9 mouse cellular contexts compared by ENCODE assay signal in the genomic region with DNA sequence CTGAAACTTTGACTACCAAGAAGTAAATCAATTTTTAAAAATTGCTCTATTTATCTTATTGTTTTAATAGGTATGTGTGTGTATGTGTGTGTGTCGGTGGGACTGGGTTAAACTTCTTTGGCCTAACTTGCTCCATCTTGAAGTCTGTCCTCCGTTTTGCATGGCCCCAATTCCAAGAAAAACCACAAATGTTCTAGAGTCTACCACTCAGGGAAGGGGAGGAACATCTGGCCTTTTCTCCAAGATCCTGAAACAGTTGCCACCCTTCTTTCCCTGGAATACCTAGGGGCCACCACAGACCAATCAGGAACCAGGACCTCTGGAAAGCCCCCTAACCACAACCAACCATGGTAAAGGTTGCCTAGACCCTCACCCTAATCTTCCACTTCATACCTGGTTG. TPM values are rescaled to one million over a fixed set of nuclear protein-coding genes. Genes with fewer than 3 reads are reported as not detected.
A peak's percentile ranks its signal among the peaks of the same experiment; 100 is the strongest.
DNase-seq lines count a peak whose midpoint lies in the region; ATAC-seq and TF ChIP-seq lines count a peak whose summit lies in the region.
"Had no signal": no experiment of that assay in that cellular context is flagged by ENCODE, and none has a peak within 500 bp of the region (broad histone marks: within the 10 kb centered on the region; RNA-seq: fewer than 3 reads in every experiment).

No protein-coding gene starts in this region.

- WGBS in lung, embryonic 14.5 days = 79% methylated on average over 2 of the region's 2 CpGs
- 65% methylated on average over 2 of the region's 2 CpGs for WGBS in lung, postnatal 0 days
- WGBS in liver, embryonic 13.5 days (ENCODE audit: insufficient replicate concordance) = 35% methylated on average over 2 of the region's 2 CpGs
- 81% methylated on average over 2 of the region's 2 CpGs for WGBS in stomach, embryonic 16.5 days

- no peak overlapping the region for H3K9ac ChIP-seq in lung, embryonic 14.5 days
- H3K9ac ChIP-seq in lung, postnatal 0 days (replicated peaks; ENCODE audit: low read depth) = no peak overlapping the region
- peak overlapping the region; percentile 36; the same call in 1 of the 2 replicates for H3K9ac ChIP-seq in liver, embryonic 13.5 days
- no peak overlapping the region for H3K9ac ChIP-seq in stomach, embryonic 16.5 days (ENCODE audit: low read length)

- TF ChIP-seq EP300 in lung, postnatal 0 days (IDR thresholded peaks at IDR 0.05) = no peak

- H3K9me3 ChIP-seq in erythroblast, embryonic 14.5 days (ENCODE audit: control insufficient read depth, low read length) = no peaks in the 10 kb centered on the region
- H3K9me3 ChIP-seq in lung, embryonic 14.5 days (ENCODE audit: low read depth, low read length) = no peaks in the 10 kb centered on the region
- no peaks in the 10 kb centered on the region for H3K9me3 ChIP-seq in lung, postnatal 0 days (ENCODE audit: low read length)
- H3K9me3 ChIP-seq in liver, embryonic 13.5 days (replicated peaks) = no peaks in the 10 kb centered on the region
- H3K9me3 ChIP-seq in stomach, embryonic 16.5 days (replicated peaks; ENCODE audit: control insufficient read depth, low read length) = no peaks in the 10 kb centered on the region

- H3K27ac ChIP-seq in lung, embryonic 14.5 days (ENCODE audit: low read depth) = no peak overlapping the region
- no peak overlapping the region for H3K27ac ChIP-seq in lung, postnatal 0 days (ENCODE audit: low read length)
- no peak overlapping the region for H3K27ac ChIP-seq in liver, embryonic 13.5 days
- H3K27ac ChIP-seq in stomach, embryonic 16.5 days (ENCODE audit: low read length) = no peak overlapping the region

- TF ChIP-seq CTCF in lung, embryonic 14.5 days (IDR thresholded peaks at IDR 0.05; ENCODE audit: low read depth) = no peak
- no peak for TF ChIP-seq CTCF in lung, postnatal 0 days (IDR thresholded peaks at IDR 0.05)

- no peak for ATAC-seq in erythroblast, adult 5-6 weeks (replicated peaks; ENCODE audit: low FRiP score, poor library complexity, severe bottlenecking)
- no peak for ATAC-seq in lung, embryonic 14.5 days (ENCODE audit: insufficient read depth)
- no peak for ATAC-seq in lung, postnatal 0 days
- no peak for ATAC-seq in liver, embryonic 13.5 days (ENCODE audit: low read depth)
- ATAC-seq in stomach, embryonic 16.5 days (ENCODE audit: insufficient read depth, low FRiP score) = no peak
- no peak for ATAC-seq in monocyte, adult 5-6 weeks (replicated peaks; ENCODE audit: insufficient number of reproducible peaks, low FRiP score, low TSS enrichment, poor library complexity, severe bottlenecking)

- H3K4me2 ChIP-seq in lung, embryonic 14.5 days = peak overlapping the region; percentile 99; the same call in 1 of the 2 replicates
- H3K4me2 ChIP-seq in lung, postnatal 0 days (replicated peaks; ENCODE audit: low read depth, low read length) = no peak overlapping the region
- H3K4me2 ChIP-seq in liver, embryonic 13.5 days = peak overlapping the region; percentile 97; the same call in 1 of the 2 replicates
- H3K4me2 ChIP-seq in stomach, embryonic 16.5 days (ENCODE audit: low read depth, low read length) = peak overlapping the region; percentile 87; the same call in 1 of the 2 replicates

- H3K27me3 ChIP-seq in erythroblast, embryonic 14.5 days (ENCODE audit: control insufficient read depth) = no peaks in the 10 kb centered on the region
- no peaks in the 10 kb centered on the region for H3K27me3 ChIP-seq in lung, embryonic 14.5 days (ENCODE audit: insufficient read depth, low read length)
- no peaks in the 10 kb centered on the region for H3K27me3 ChIP-seq in lung, postnatal 0 days (replicated peaks; ENCODE audit: insufficient read depth, low read length)
- no peaks in the 10 kb centered on the region for H3K27me3 ChIP-seq in liver, embryonic 13.5 days
- H3K27me3 ChIP-seq in stomach, embryonic 16.5 days (ENCODE audit: control insufficient read depth, insufficient read depth, low read length) = no peaks in the 10 kb centered on the region
- H3K27me3 ChIP-seq: heart, embryonic 12.5 days had no signal

- H3K4me1 ChIP-seq in erythroblast, embryonic 14.5 days (ENCODE audit: control insufficient read depth) = peaks cover 32% of the 10 kb centered on the region
- peaks cover 7% of the 10 kb centered on the region for H3K4me1 ChIP-seq in lung, embryonic 14.5 days (ENCODE audit: insufficient read depth)
- peaks cover 9% of the 10 kb centered on the region; the same call in 1 of the 2 replicates for H3K4me1 ChIP-seq in lung, postnatal 0 days (ENCODE audit: insufficient read depth, low read depth, low read length)
- peaks cover 33% of the 10 kb centered on the region for H3K4me1 ChIP-seq in liver, embryonic 13.5 days (replicated peaks)
- peaks cover 15% of the 10 kb centered on the region for H3K4me1 ChIP-seq in stomach, embryonic 16.5 days (ENCODE audit: control insufficient read depth, insufficient read depth, low read length)

- DNase-seq in lung, embryonic 14.5 days = no peak
- no peak for DNase-seq in lung, postnatal 0 days (ENCODE audit: low spot score)
- DNase-seq in liver, embryonic 13.5 days = no peak
- no peak for DNase-seq in right cerebral cortex, postnatal 36 days (ENCODE audit: low spot score in 2 of 2)

- H3K36me3 ChIP-seq in erythroblast, embryonic 14.5 days (ENCODE audit: control insufficient read depth) = peaks cover 17% of the 10 kb centered on the region
- peaks cover 20% of the 10 kb centered on the region; the same call in 1 of the 2 replicates for H3K36me3 ChIP-seq in lung, embryonic 14.5 days (ENCODE audit: insufficient read depth)
- H3K36me3 ChIP-seq in lung, postnatal 0 days (ENCODE audit: insufficient read depth, low read length) = no peaks in the 10 kb centered on the region
- H3K36me3 ChIP-seq in liver, embryonic 13.5 days = peaks cover 4% of the 10 kb centered on the region
- no peaks in the 10 kb centered on the region for H3K36me3 ChIP-seq in stomach, embryonic 16.5 days (ENCODE audit: control insufficient read depth, insufficient read depth, low read length)

- H3K4me3 ChIP-seq in erythroblast, embryonic 14.5 days (replicated peaks) = peak overlapping the region; percentile 99
- peak overlapping the region; percentile 95; the same call in 1 of the 2 replicates for H3K4me3 ChIP-seq in lung, embryonic 14.5 days (ENCODE audit: low read depth, low read length)
- H3K4me3 ChIP-seq in lung, postnatal 0 days (ENCODE audit: low read depth, low read length) = no peak overlapping the region
- H3K4me3 ChIP-seq in liver, embryonic 13.5 days (replicated peaks) = peak overlapping the region; percentile 98; the same call in 1 of the 2 replicates
- no peak overlapping the region for H3K4me3 ChIP-seq in stomach, embryonic 16.5 days (replicated peaks; ENCODE audit: low read length)

RNA-seq across cellular contexts. Expression of a gene that starts 1.1 kb away (rescaled TPM):
- 9.1 and 10.2 TPM in 2 replicates for polyA plus RNA-seq in erythroblast, embryonic 14.5 days (2012)
- total RNA-seq in erythroblast, adult 5-6 weeks (2015; ENCODE audit: low replicate concordance) = 35.9 and 38.6 TPM in 2 replicates
- total RNA-seq in erythroblast, adult 5-6 weeks (2017; ENCODE audit: low replicate concordance) = 18.0 and 23.7 TPM in 2 replicates
- 33.4 and 38.4 TPM in 2 replicates for polyA plus RNA-seq in lung, embryonic 14.5 days (2014; fragmentation: Nextera tagmentation; extraction: Ambion mirVana)
- 23.1 and 27.4 TPM in 2 replicates for polyA plus RNA-seq in lung, postnatal 0 days (2015; fragmentation: Nextera tagmentation; extraction: Ambion mirVana)
- 7.9 and 8.8 TPM in 2 replicates for polyA plus RNA-seq in liver, embryonic 13.5 days (2015; fragmentation: Nextera tagmentation; extraction: Ambion mirVana)
- polyA plus RNA-seq in stomach, embryonic 16.5 days (2015; fragmentation: Nextera tagmentation; extraction: Ambion mirVana) = 26.1 and 30.1 TPM in 2 replicates
- total RNA-seq in monocyte, adult 5-6 weeks (2017) = 37.8 to 73.6 TPM (median 40.6 TPM) in 3 replicates

RNA-seq across cellular contexts. Expression of a gene that starts 1.6 kb away (rescaled TPM):
- 9.5 and 12.0 TPM in 2 replicates for polyA plus RNA-seq in erythroblast, embryonic 14.5 days (2012)
- total RNA-seq in erythroblast, adult 5-6 weeks (2015; ENCODE audit: low replicate concordance) = 16.3 and 23.4 TPM in 2 replicates
- 25.1 and 34.2 TPM in 2 replicates for total RNA-seq in erythroblast, adult 5-6 weeks (2017; ENCODE audit: low replicate concordance)
- 69.7 and 76.5 TPM in 2 replicates for polyA plus RNA-seq in lung, embryonic 14.5 days (2014; fragmentation: Nextera tagmentation; extraction: Ambion mirVana)
- 112 and 113 TPM in 2 replicates for polyA plus RNA-seq in lung, postnatal 0 days (2015; fragmentation: Nextera tagmentation; extraction: Ambion mirVana)
- polyA plus RNA-seq in liver, embryonic 13.5 days (2015; fragmentation: Nextera tagmentation; extraction: Ambion mirVana) = 65.0 and 72.6 TPM in 2 replicates
- 162 and 167 TPM in 2 replicates for polyA plus RNA-seq in stomach, embryonic 16.5 days (2015; fragmentation: Nextera tagmentation; extraction: Ambion mirVana)
- total RNA-seq in monocyte, adult 5-6 weeks (2017) = 150 to 192 TPM (median 183 TPM) in 3 replicates

RNA-seq across cellular contexts. Expression of a gene that starts 27.7 kb away (rescaled TPM):
- polyA plus RNA-seq in erythroblast, embryonic 14.5 days (2012) = 0.39 and 0.50 TPM in 2 replicates
- total RNA-seq in erythroblast, adult 5-6 weeks (2015; ENCODE audit: low replicate concordance) = 0.77 and 0.84 TPM in 2 replicates
- 0.42 and 4.3 TPM in 2 replicates for total RNA-seq in erythroblast, adult 5-6 weeks (2017; ENCODE audit: low replicate concordance)
- 16.3 and 22.1 TPM in 2 replicates for polyA plus RNA-seq in lung, embryonic 14.5 days (2014; fragmentation: Nextera tagmentation; extraction: Ambion mirVana)
- polyA plus RNA-seq in lung, postnatal 0 days (2015; fragmentation: Nextera tagmentation; extraction: Ambion mirVana) = 20.6 and 22.1 TPM in 2 replicates
- polyA plus RNA-seq in liver, embryonic 13.5 days (2015; fragmentation: Nextera tagmentation; extraction: Ambion mirVana) = 7.0 and 7.8 TPM in 2 replicates
- polyA plus RNA-seq in stomach, embryonic 16.5 days (2015; fragmentation: Nextera tagmentation; extraction: Ambion mirVana) = 20.5 and 24.5 TPM in 2 replicates
- total RNA-seq in monocyte, adult 5-6 weeks (2017) = 23.1 to 47.1 TPM (median 26.2 TPM) in 3 replicates

RNA-seq across cellular contexts. Expression of a gene that starts 35.5 kb away (rescaled TPM):
- polyA plus RNA-seq in erythroblast, embryonic 14.5 days (2012) = 4.7 and 5.2 TPM in 2 replicates
- total RNA-seq in erythroblast, adult 5-6 weeks (2015; ENCODE audit: low replicate concordance) = 1.3 and 3.6 TPM in 2 replicates
- total RNA-seq in erythroblast, adult 5-6 weeks (2017; ENCODE audit: low replicate concordance) = 14.1 and 17.6 TPM in 2 replicates
- polyA plus RNA-seq in lung, embryonic 14.5 days (2014; fragmentation: Nextera tagmentation; extraction: Ambion mirVana) = 74.8 and 75.5 TPM in 2 replicates
- polyA plus RNA-seq in lung, postnatal 0 days (2015; fragmentation: Nextera tagmentation; extraction: Ambion mirVana) = 35.3 and 36.8 TPM in 2 replicates
- 31.7 and 32.8 TPM in 2 replicates for polyA plus RNA-seq in liver, embryonic 13.5 days (2015; fragmentation: Nextera tagmentation; extraction: Ambion mirVana)
- 52.5 and 53.4 TPM in 2 replicates for polyA plus RNA-seq in stomach, embryonic 16.5 days (2015; fragmentation: Nextera tagmentation; extraction: Ambion mirVana)
- total RNA-seq in monocyte, adult 5-6 weeks (2017) = 67.7 to 76.2 TPM (median 71.8 TPM) in 3 replicates

RNA-seq across cellular contexts. Expression of a gene that starts 42.9 kb away (rescaled TPM):
- polyA plus RNA-seq in erythroblast, embryonic 14.5 days (2012) = 0.54 and 0.67 TPM in 2 replicates
- 11.9 and 19.2 TPM in 2 replicates for total RNA-seq in erythroblast, adult 5-6 weeks (2015; ENCODE audit: low replicate concordance)
- 12.5 and 12.9 TPM in 2 replicates for total RNA-seq in erythroblast, adult 5-6 weeks (2017; ENCODE audit: low replicate concordance)
- 2.0 and 2.6 TPM in 2 replicates for polyA plus RNA-seq in lung, embryonic 14.5 days (2014; fragmentation: Nextera tagmentation; extraction: Ambion mirVana)
- polyA plus RNA-seq in lung, postnatal 0 days (2015; fragmentation: Nextera tagmentation; extraction: Ambion mirVana) = 8.1 and 9.1 TPM in 2 replicates
- polyA plus RNA-seq in liver, embryonic 13.5 days (2015; fragmentation: Nextera tagmentation; extraction: Ambion mirVana) = 3.4 and 3.8 TPM in 2 replicates
- 4.7 and 4.9 TPM in 2 replicates for polyA plus RNA-seq in stomach, embryonic 16.5 days (2015; fragmentation: Nextera tagmentation; extraction: Ambion mirVana)
- 86.5 to 105 TPM (median 104 TPM) in 3 replicates for total RNA-seq in monocyte, adult 5-6 weeks (2017)

Comparison
In these comparisons a context has a peak if more than half of its experiments do, and no peak if none do; other contexts are left out.
1. H3K4me3 ChIP-seq: peak in erythroblast, embryonic 14.5 days (single experiment), lung, embryonic 14.5 days (single experiment) and liver, embryonic 13.5 days (single experiment); none in lung, postnatal 0 days (single experiment) and stomach, embryonic 16.5 days (single experiment).